In genomic region chr12:86679546-86679930, GRCm38 (mm10) we compare ENCODE assay signal across 7 mouse cellular contexts. TPM values are rescaled to one million over a fixed set of nuclear protein-coding genes. Genes with fewer than 3 reads are reported as not detected.
DNase-seq lines count a peak whose midpoint lies in the region; ATAC-seq and TF ChIP-seq lines count a peak whose summit lies in the region.

No protein-coding gene starts in this region.

- peak overlapping the region; percentile 100 for H3K4me2 ChIP-seq in lung, embryonic 15.5 days
- H3K4me2 ChIP-seq in intestine, postnatal 0 days (replicated peaks; ENCODE audit: low read depth): peak overlapping the region; percentile 98

- peaks cover 16% of the 10 kb centered on the region for H3K4me1 ChIP-seq in lung, embryonic 15.5 days
- H3K4me1 ChIP-seq in embryonic fibroblast, embryonic 13.5 days (ENCODE audit: control insufficient read depth, insufficient read depth, low read length): peaks cover 2% of the 10 kb centered on the region; the same call in 1 of the 2 replicates
- no peaks in the 10 kb centered on the region; the same call in 1 of the 2 replicates for H3K4me1 ChIP-seq in intestine, postnatal 0 days (replicated peaks; ENCODE audit: control insufficient read depth, insufficient read depth, low read length)
- peaks cover 27% of the 10 kb centered on the region for H3K4me1 ChIP-seq in olfactory bulb, adult 2 months (ENCODE audit: control insufficient read depth, insufficient read depth, low read length)

- TF ChIP-seq CTCF in embryonic fibroblast, embryonic 13.5 days (IDR thresholded peaks at IDR 0.05; ENCODE audit: borderline replicate concordance, insufficient read depth, low read length): no peak
- TF ChIP-seq CTCF in intestine, postnatal 0 days (IDR thresholded peaks at IDR 0.05; ENCODE audit: low read depth): no peak
- TF ChIP-seq CTCF in olfactory bulb, adult 2 months (IDR thresholded peaks at IDR 0.05; ENCODE audit: insufficient read depth, low read depth, low read length): no peak

- peak overlapping the region; percentile 83 for H3K27ac ChIP-seq in lung, embryonic 15.5 days
- H3K27ac ChIP-seq in embryonic fibroblast, embryonic 13.5 days (ENCODE audit: insufficient read depth, low read length): no peak overlapping the region
- no peak overlapping the region for H3K27ac ChIP-seq in intestine, postnatal 0 days (ENCODE audit: low read depth, low read length)
- peak overlapping the region; percentile 89 for H3K27ac ChIP-seq in olfactory bulb, adult 2 months (ENCODE audit: insufficient read depth, low read depth, low read length)

- no peak for DNase-seq in lung, postnatal 10 days
- no peak for DNase-seq in spleen, postnatal 4 days (ENCODE audit: low spot score in 2 of 2)
- no peak for DNase-seq in ovary, postnatal 14 days (ENCODE audit: low spot score)

- peak overlapping the region; percentile 76 for H3K9ac ChIP-seq in lung, embryonic 15.5 days
- peak overlapping the region; percentile 43; the same call in 1 of the 2 replicates for H3K9ac ChIP-seq in intestine, postnatal 0 days (ENCODE audit: low read depth, low read length)

- H3K27me3 ChIP-seq in lung, embryonic 15.5 days: 0 out of 2 replicates have a peak, but pooled peaks cover 3% of the 10 kb centered on the region
- peaks cover 18% of the 10 kb centered on the region for H3K27me3 ChIP-seq in intestine, postnatal 0 days (replicated peaks; ENCODE audit: control insufficient read depth, insufficient read depth, low read length)

- no peak for TF ChIP-seq POLR2A in embryonic fibroblast, embryonic 13.5 days (IDR thresholded peaks at IDR 0.05; ENCODE audit: low read depth, low read length)
- no peak for TF ChIP-seq POLR2A in olfactory bulb, adult 2 months (IDR thresholded peaks at IDR 0.05; ENCODE audit: insufficient read depth, low read depth, low read length)

- ATAC-seq in lung, embryonic 15.5 days (ENCODE audit: borderline replicate concordance, extremely low read depth, low FRiP score, low TSS enrichment): no peak
- ATAC-seq in intestine, postnatal 0 days: no peak

- WGBS in lung, embryonic 15.5 days: under 1% methylated on average over 9 of the region's 9 CpGs
- 0% methylated on average over 9 of the region's 9 CpGs for WGBS in intestine, postnatal 0 days
- WGBS in olfactory bulb, adult 2 months: 2% methylated on average over 9 of the region's 9 CpGs

- H3K9me3 ChIP-seq in lung, embryonic 15.5 days: no peaks in the 10 kb centered on the region
- H3K9me3 ChIP-seq in intestine, postnatal 0 days (ENCODE audit: control insufficient read depth): no peaks in the 10 kb centered on the region

- peak overlapping the region; percentile 82 for H3K4me3 ChIP-seq in lung, embryonic 15.5 days
- peak overlapping the region; percentile 61 for H3K4me3 ChIP-seq in embryonic fibroblast, embryonic 13.5 days (ENCODE audit: insufficient read depth, low read length)
- peak overlapping the region; percentile 59 for H3K4me3 ChIP-seq in intestine, postnatal 0 days (ENCODE audit: low read depth, low read length)
- H3K4me3 ChIP-seq in olfactory bulb, adult 2 months (ENCODE audit: insufficient read depth, low read depth, low read length): peak overlapping the region; percentile 78

- H3K36me3 ChIP-seq in lung, embryonic 15.5 days: no peaks in the 10 kb centered on the region
- no peaks in the 10 kb centered on the region for H3K36me3 ChIP-seq in intestine, postnatal 0 days (ENCODE audit: control insufficient read depth, insufficient read depth)

RNA-seq across cellular contexts. Expression of gene Vash1, which starts 1.0 kb away (rescaled TPM):
- 13.0 and 13.1 TPM in 2 replicates for polyA plus RNA-seq in lung, embryonic 15.5 days (2015; fragmentation: Nextera tagmentation; extraction: Ambion mirVana)
- 1.0 and 1.8 TPM in 2 replicates for polyA plus RNA-seq in embryonic fibroblast, embryonic 13.5 days (2011; ENCODE audit: insufficient read length, low read depth, missing spikeins)
- polyA plus RNA-seq in intestine, postnatal 0 days (2015; fragmentation: Nextera tagmentation; extraction: Ambion mirVana): 4.1 and 5.4 TPM in 2 replicates
- not detected in 2 replicates for polyA plus RNA-seq in olfactory bulb, adult 2 months (2012; ENCODE audit: insufficient read depth, insufficient read length, low replicate concordance, missing spikeins)

RNA-seq across cellular contexts. Expression of gene Angel1, which starts 46.7 kb away (rescaled TPM):
- 12.6 and 13.6 TPM in 2 replicates for polyA plus RNA-seq in lung, embryonic 15.5 days (2015; fragmentation: Nextera tagmentation; extraction: Ambion mirVana)
- 2.1 and 2.3 TPM in 2 replicates for polyA plus RNA-seq in embryonic fibroblast, embryonic 13.5 days (2011; ENCODE audit: insufficient read length, low read depth, missing spikeins)
- polyA plus RNA-seq in intestine, postnatal 0 days (2015; fragmentation: Nextera tagmentation; extraction: Ambion mirVana): 1.6 and 2.2 TPM in 2 replicates
- not detected in 2 replicates for polyA plus RNA-seq in olfactory bulb, adult 2 months (2012; ENCODE audit: insufficient read depth, insufficient read length, low replicate concordance, missing spikeins)

RNA-seq across cellular contexts. Expression of gene Lrrc74a, which starts 54.6 kb away (rescaled TPM):
- not detected in 2 replicates for polyA plus RNA-seq in lung, embryonic 15.5 days (2015; fragmentation: Nextera tagmentation; extraction: Ambion mirVana)
- polyA plus RNA-seq in embryonic fibroblast, embryonic 13.5 days (2011; ENCODE audit: insufficient read length, low read depth, missing spikeins): not detected in 2 replicates
- not detected in 2 replicates for polyA plus RNA-seq in intestine, postnatal 0 days (2015; fragmentation: Nextera tagmentation; extraction: Ambion mirVana)
- polyA plus RNA-seq in olfactory bulb, adult 2 months (2012; ENCODE audit: insufficient read depth, insufficient read length, low replicate concordance, missing spikeins): not detected in 2 replicates

Comparison
In these comparisons a context has a peak if more than half of its experiments do, and no peak if none do; other contexts are left out.
1. H3K27ac ChIP-seq: peak in lung, embryonic 15.5 days (single experiment) and olfactory bulb, adult 2 months (single experiment); none in embryonic fibroblast, embryonic 13.5 days (single experiment) and intestine, postnatal 0 days (single experiment).
2. Peak in every context shown above with its lines, with median percentiles within 50 percentile points of each other: H3K4me3 ChIP-seq.